Mouse (Mus musculus) common myeloid progenitor, adult 5-6 weeks (primary cell): ENCODE data around the gene Pou2af1. TPM values are rescaled to one million over a fixed set of nuclear protein-coding genes. Genes with fewer than 3 reads are reported as not detected.

Source experiments
- total RNA-seq: library from RNA; stranded (forward); fragments of 200-1000, 187-1606 nt; gene quantifications from 2 replicates; pipeline ENCODE4 v1.2.3, GENCODE M21; 2017

The Pou2af1 gene
- total RNA-seq, 1 experiment from 2014 or later, result not detected

Other genes with a start within 250 kb of the Pou2af1 start
- gene Sik2, start 204.6 kb upstream of the Pou2af1 start, total RNA-seq, result 15.7 and 22.1 TPM in 2 replicates
- not detected in 2 replicates for gene Btg4, start 152.8 kb upstream of the Pou2af1 start, total RNA-seq
- gene Layn, start 136.6 kb upstream of the Pou2af1 start, total RNA-seq, result 12.2 and 18.3 TPM in 2 replicates
- gene 4833427G06Rik, start 111.6 kb upstream of the Pou2af1 start, total RNA-seq, result not detected in 2 replicates
- gene Gm32742, start 48.2 kb upstream of the Pou2af1 start, total RNA-seq, result 0.05 and 0.18 TPM in 2 replicates
- 2.1 TPM in 1 of 2 replicates, not detected in the other for gene Colca2, start 64.9 kb downstream of the Pou2af1 start, total RNA-seq
- gene 1810046K07Rik, start 115.2 kb downstream of the Pou2af1 start, total RNA-seq, result not detected in 2 replicates